Mouse (Mus musculus): ENCODE results near the gene Kri1.
A peak's percentile ranks its signal among the peaks of the same experiment; 100 is the strongest.
"Not testable (repeated sequence)": the region's sequence is repeated elsewhere in the genome, so short reads cannot be mapped to it uniquely, and the experiment has no call there.

The Kri1 gene

DNA sequence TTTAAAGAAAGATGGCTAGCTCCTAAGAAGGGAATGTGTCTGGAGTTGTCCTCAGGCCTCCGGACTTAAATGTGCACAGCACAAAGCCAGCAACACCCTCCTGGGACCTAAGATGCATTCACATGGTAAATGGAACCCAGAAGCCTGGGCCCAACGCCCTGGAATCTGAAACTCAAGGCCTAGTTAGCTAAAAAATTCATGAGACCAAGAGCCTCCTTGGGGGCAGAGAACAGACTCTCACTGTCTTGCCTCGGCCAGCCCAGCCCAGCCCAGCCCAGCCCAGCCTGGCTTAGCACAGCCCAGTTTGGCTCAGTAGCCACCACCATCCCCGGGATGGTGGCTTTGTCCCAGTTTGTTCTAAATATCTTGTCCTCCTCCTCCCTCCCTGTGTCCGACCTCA, 27.7 kb upstream of the Kri1 start:
- no peak for DNase-seq (ENCODE audit: low spot score in 2 of 2)

DNA sequence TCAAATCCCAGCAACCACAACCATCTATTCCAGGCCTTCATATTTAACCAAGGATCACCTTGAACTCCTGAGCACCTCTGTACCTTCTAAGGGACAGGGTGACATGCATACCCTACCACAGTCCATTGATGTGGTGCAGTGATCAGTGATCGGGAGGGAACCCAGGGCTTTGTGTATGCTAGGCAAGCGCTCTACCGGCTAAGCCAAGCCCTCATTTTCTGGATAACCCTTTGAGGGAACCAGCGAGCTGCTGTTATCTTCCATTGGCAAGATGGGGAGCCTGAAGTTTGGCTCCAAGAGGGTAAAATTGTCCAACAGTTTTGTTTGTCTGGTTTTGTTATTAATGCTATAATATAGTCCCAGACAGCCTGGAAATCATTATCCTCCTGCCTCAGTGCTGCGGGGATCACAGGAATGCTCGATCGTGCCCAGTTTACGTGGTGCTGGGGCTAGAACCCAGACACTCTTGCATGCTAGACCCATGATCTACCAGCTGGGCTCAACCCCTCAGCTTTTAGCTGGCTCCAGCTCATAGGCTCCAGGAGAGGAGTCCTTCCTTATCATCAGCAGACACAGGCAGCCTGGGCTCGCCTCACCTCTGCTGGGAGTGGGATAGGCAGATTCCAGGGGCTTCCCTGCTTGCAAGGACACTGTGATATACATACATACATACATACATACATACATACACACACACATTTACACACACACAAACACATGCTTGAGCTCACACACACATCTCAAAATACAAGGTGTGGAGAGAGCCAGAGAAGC, 26.8 kb upstream of the Kri1 start:
- DNase-seq (ENCODE audit: low spot score in 2 of 2) = no peak

DNA sequence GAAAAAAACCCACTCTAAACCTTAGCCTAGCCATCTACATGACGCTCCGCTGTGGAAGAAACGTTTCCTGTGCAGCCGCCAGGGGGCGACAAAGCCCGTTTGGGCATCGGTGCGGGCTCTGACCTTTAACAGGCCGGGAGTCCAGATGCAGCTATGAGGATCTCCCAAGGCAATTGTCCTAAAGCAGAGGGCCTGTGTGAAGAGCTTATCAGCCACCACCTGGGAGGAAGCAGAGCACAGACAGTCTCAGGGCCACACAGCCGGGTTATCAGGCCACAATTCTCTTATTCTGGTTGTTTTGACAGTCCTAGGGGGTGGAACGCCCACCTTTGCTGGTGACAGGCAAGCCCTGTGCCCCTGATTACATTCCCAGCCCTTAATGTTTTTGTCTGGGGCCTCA, 25.6 kb upstream of the Kri1 start:
- peak; percentile 70 to 82 for DNase-seq (ENCODE audit: low spot score in 2 of 2)

DNA sequence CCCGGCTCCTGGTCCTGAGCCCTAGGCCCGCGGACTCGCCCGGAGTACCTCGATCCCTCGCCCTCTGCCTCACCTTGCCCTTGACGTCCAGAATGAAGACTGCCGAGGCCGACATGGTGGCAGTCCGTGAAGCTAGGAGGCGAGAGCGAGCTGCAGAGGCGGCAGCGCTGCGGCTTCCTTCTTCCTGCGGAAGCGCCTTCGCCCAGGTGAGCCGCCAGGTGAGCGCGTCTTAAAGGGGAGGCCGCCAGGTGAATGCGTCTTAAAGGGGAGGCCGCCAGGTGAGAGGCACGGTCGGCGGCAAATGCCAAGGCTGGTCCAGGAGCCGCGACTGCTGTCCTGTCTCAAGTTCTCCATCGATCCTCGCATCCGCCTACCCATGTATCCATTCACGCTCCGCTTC, 24.4 kb upstream of the Kri1 start, which contains the start of gene Ap1m2:
Gene Ap1m2 (minus strand): TSS at position 204 of the 400 bp plus-strand sequence.
- no peak for DNase-seq (ENCODE audit: low spot score in 2 of 2)

DNA sequence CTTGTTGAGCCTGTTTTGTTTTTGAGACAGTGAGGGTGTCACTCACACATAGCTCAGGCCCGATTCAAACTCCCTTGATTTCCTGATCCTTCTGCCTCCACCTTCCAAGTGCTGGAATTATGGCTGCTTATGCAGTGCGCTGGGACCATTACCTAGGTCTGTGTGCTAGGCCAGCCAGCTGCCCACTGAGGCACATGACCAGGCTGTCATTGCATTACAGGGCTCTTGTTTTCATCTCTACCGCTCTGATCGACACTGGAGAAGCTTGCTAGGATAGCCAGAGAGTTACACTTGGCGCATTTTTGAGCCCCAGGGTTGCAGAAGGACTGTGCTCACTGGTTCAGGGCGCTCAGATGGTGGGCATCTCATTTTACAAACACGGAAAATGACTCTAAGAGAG, 23.9 kb upstream of the Kri1 start:
- no peak for DNase-seq (ENCODE audit: low spot score in 2 of 2)

DNA sequence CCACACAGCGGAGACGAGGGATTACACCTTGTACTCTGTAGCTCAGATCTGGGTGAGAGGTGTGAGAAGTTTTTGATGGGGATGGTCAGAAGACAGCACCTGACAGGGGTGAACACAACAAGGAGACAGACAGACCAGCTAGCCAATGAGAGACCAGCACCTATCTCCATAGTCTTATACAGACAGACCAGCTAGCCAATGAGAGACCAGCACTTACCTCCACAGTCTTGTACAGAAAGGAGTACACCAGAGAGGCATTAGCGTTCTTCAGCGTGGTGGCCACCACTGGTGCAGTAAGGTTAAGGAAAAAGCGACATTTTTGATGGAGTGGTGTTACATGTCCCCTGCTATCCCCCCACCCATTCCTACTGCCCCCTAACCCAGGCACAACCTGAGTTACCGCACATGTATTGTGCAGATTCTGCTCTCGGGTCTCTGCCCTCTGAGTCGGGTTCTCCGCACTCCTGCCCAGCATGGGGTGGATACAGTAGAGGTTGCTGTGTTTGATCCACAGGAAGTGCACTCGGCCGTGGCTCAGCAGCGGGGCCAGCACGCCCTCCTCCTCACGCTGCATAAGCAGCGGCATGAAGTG, 21.5 kb upstream of the Kri1 start:
- DNase-seq (ENCODE audit: low spot score in 2 of 2) = no peak

DNA sequence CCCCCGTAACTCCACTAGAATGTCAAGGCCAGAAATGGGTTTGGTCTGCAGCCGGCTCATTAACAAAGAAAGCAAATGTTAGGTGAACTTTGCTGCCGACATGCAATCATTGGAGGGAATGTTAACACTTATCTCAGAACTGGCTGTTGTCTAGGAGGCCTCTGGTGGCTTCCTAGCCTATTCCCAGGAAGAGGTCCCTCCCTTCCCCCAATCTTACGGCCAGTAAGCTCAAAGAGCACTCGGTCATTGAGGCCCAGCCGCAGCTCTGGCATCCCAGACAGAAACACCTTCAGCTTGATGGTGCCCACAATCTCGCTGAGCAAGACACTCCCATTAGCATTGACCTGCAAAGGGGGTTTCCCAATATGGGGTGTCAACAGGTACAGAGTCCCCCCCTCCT, 17.3 kb upstream of the Kri1 start:
- DNase-seq (ENCODE audit: low spot score in 2 of 2) = no peak

DNA sequence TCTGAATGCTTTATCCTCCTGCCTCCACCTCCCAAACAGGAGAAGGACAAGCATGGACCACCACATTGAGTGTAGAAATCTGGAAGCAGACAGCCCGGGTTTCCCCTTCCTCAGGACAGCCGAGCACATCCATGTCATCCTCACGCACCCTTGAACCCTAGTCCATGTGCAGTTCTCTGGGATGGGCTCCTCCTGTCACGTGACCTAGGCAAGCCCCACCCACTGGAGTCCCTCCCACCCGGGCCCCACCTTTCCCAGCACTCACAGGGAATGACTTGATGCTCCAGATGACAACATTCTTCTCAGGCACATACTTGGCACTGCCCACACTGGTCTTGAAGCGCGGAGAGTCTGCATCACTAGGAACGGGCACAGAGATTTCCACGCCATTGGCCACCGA, 11.2 kb upstream of the Kri1 start:
- DNase-seq (ENCODE audit: low spot score in 2 of 2) = no peak

DNA sequence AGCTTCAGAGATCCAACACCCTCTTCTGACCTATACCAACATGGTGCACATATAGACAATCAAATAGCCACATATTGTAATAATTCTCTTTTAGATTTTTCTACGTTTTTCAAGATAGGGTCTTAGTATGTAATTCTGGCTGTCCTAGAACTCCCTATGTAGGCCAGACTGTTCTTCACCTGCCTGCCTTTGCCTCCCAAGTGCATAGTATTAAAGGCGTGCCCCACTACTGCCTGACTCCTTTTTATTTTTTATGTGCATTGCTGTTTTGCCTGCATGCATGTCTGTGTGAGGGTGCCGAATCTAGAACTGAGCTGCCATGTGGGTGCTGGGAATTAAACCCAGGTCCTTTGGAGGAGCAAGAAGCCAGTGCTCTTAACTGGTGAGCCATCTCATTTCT, 4.5 kb upstream of the Kri1 start:
- DNase-seq (ENCODE audit: low spot score in 2 of 2) = no peak

DNA sequence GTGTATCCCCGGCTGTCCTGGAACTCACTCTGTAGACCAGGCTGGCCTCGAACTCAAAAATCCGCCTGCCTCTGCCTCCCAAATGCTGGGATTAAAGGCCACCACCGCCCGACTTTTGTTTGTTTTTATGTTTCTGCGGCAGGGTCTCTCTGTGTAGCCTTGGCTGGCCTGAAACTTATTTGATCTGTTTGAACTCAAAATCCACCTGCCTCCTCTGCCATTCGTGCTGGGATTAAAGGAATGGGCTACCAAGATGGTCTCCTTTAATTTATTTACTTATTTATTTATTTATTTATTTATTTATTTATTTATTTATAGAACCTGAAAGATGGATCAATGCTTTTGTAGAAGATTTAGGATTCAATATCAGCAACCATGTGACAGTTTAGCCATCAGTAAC, 4.1 kb upstream of the Kri1 start:
- not testable (repeated sequence) for DNase-seq (ENCODE audit: low spot score in 2 of 2)

DNA sequence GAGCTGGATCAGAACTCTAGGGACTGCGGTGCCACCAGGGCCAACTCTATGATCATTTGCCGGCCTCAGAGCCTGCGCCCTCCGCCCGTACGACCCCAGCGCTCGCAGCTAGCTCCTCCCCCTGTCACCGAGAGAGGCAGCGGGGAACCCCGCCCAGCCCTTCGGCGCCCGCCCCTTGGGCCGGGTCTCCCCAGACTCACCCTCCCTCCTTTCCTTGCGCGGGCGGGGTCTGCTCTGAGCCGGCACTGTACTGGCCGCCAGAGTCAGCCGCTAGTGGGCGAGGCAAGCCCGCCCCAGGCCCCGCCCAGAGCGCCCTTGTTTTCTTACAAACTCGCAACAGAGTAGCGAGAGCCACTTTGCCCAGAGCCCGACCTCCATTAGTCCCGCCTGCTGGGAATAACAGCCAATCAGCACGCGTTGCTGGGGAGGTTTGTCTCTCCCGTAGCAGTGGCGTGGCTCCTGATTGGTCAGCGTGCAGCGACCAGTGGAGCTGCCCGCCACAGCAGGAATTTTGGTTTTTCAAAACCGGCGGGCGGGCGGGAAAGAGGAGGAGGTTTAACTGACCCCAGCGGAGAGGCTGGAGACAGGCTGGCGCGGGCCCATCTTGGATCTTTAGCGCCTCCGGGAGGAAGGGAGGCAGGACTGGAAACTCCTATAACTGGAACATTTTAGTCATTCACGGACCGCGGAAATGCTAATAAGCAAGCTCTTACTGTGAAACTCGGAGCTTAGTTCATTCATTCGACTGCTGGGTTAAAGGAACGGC, 3.4 kb upstream of the Kri1 start, which contains the start of gene Cdkn2d:
Gene Cdkn2d (minus strand): TSS at position 386 of the 766 bp plus-strand sequence.
- peak; percentile 100 for DNase-seq (ENCODE audit: low spot score in 2 of 2)

DNA sequence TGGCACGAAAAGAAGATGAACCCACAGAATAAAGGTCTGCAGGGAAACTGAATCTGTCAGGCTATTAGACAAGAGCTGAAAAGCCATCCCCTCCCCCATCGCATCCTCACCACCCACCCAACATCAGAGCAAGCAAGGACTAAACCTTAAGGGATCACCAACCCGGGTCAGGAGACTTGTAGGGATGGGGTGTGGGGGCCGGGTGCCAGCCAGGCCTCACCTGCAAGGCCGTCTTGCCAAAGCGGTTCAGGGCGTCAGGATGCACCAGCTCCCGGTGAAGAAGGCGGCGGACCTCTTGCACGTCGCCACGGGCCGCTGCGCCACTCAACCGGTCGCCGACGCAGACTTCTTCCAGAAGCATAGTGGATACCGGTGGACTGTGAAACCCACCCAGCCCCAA, 2.8 kb upstream of the Kri1 start:
- DNase-seq (ENCODE audit: low spot score in 2 of 2) = no peak

DNA sequence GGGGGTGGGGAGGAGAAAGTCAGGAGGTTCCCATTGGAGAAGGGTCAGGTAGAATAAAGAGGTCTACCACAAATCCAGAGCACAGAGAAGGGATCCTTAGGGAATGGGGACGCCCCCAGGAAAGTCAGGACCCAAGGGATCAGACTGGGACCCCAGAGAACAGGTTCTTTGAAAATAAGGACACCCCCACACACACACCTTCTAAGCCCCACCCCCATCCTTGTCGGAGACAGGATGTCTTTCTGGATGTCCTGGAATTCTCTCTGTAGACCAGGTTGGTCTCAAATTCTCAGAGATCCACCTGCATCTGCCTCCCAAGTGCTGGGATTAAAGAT, 1.5 kb upstream of the Kri1 start:
- DNase-seq (ENCODE audit: low spot score in 2 of 2) = no peak

DNA sequence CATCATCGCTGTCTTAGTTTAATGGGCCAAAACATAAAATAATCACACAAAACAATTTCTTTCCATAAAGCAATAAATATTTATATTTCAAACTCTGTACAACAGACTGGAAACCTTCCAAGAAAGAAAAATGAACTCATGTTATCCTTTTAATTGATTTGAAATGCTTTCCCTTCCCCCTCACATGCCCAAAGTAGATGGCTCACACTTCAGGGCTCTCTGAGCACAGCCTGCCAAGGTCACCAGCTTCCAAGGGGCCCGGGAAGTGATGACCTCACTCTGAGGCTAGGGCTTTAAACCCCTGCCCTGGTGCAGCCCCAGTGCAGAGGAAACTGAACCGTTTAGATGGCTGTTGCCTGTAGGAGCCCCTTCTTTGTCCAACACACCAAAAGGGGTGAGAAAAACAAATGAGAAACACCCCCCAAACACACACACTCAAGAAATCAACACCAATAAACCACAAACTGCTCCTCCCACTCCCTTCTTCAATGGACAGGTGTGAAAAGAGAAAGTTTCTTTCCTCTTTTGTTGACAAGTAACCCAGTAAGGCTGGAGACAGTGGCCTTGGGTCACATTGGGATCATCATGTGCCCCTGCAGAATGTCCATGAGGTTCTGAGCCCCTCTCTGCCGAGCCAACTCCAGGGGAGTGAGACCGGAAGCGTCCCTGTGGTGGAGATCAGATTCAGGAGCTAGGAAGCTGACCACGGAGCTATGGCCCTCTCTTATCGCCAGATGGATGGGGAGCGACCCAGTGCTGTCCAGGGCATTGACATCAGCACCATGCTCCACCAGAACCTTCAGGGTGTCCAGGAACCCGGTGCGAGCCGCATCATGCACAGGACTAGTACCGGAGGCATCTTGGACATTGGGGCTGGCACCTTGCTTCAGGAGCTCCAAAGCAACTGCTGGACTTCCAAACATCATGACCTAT, 901 bp upstream of the Kri1 start:
- no peak for DNase-seq (ENCODE audit: low spot score in 2 of 2)

DNA sequence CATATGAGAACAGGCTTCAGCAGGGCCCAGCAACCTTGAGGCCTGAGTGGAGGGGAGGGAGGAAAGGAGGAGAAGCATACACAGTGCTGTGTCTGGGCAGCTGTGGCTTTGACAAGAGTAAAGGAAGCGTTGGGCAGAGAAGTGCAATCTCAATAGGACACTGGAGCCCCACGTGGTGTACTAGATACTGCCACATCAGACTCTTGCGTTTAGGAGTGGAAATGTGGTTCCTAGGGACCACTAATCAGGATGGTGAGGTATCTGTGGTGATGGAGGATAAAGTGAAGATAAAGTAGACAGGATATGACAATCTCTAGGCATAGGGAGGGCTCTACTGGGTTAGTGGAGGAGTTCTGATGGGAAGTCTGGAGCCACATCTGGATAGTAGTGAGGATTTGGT, 1.0 kb downstream of the Kri1 start:
- no peak for DNase-seq (ENCODE audit: low spot score in 2 of 2)

DNA sequence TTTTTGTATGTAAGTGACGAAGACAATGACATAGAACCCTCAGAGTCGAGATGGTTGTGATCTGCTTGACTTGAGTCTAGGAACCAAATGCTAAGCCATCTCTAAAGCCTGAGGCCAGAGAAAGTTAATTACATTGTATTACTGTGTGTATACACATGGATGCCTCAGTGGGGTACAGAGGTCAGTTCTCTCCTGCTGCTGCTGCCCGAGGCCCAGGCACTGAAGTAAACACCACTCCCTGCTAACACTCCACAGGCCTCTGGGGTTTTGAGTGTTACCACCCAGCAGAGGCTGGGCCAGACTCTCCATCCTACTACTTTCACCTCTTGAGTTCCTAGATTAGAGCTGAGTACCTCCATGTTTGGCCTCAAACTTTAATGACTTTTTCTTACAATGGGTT, 3.8 kb downstream of the Kri1 start:
- DNase-seq (ENCODE audit: low spot score in 2 of 2) = no peak

DNA sequence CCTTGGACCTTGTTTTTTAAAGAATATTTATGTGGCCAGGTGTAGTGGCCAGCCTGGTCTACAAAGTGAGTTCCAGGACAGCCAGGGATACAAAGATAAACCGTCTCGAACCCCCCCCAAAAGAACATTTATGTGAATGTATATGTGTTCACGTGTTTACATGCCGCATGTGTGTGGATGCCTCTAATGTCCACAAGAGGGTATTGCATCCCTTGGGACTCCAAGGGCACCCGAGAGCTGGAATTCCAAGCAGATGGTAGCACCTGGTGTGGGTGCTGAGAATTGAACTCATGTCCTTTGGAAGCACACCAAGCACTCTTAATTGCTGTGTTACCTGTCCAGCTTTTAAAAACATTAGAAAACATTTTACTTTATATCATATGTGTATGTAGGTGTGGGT, 4.2 kb downstream of the Kri1 start:
- no peak for DNase-seq (ENCODE audit: low spot score in 2 of 2)

DNA sequence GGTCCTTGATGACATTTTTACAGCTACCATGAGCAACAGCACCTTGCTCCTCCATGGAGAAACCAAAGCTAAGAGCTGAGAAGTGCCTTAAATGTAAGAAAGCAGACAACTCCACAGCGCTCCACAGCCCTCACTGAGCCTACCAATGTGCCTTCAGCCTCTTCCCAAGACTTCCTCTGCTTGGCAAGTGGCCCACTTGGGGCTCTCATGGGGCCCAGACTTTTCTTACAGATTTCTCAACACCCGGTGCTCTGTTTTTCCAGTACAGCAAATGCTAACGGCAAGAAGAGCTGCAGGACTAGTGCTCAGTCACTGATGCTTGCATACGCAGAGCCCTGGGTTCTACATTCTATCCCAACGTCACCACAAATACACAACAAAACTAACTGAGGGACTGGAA, 10.0 kb downstream of the Kri1 start:
- no peak for DNase-seq (ENCODE audit: low spot score in 2 of 2)

DNA sequence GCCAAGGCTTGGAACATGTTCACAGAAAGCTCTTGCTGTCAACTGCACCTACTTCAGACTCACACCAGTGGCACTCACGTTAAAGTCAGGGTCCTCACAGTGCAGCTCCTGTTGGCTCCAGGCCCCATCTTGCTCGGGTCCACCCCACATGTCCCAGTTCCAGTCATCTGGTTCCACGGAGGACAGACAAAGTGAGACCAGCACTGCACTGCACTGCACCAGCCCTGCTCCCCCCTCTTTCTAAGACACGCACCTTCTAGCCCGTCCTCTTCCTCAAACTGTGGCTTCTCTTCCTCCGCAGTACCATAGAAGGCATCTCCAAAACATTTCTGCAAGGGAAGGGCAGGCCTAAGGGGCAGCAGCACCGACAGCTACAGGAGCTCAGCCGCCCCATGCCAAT, 11.5 kb downstream of the Kri1 start:
- DNase-seq (ENCODE audit: low spot score in 2 of 2) = no peak

DNA sequence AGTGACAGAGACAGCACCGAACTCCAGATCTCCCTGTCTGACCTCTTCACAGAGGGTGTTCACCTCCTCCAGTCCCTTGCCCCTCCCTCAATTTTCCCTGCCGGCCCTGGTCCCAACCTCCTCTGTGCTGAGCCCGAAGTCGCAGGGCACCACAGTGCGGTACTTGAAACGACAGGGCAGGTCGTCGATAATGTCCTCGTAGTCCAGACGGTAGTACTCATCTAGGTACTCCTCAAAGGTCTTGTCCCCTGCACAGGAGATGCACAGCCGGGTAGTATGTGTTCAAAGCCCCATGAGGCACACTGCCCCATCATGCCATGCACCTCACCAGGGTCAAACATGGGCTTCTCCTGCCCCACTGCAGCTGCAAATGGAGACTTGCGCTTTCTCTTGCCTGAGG, 12.0 kb downstream of the Kri1 start:
- no peak for DNase-seq (ENCODE audit: low spot score in 2 of 2)

DNA sequence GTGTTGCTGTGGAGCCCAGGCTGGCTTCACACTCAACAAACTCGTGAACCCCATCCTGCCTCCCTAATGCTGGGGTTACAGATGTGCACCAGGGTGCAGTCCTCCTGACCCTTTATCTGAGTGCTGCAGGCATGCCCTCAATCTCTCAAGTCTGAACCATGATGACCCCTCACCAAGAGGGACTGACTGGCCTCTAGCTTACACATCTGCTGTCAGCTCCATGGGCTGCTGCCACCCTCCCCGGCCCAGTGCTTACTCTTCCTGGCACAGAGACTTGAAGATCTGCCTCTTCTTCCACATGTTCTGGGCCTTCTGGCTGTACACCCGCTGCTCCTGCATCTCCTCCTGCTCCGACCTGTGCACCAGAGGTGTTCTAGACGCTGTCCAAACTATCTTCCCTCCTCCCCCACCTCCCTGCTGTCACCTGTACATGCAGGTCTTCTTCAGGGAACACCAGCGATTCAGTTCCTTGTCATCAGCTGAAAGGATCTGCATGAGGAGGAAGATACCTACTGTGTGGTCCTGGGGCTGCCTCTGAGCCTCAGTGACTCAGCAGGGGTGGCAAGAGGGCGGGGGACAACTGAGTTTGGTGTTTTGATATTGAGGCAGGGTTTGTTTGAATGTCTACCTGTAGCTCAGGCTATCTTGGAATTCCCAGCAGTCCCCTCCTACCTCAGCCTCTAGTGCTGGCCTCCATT, 12.6 kb downstream of the Kri1 start:
- DNase-seq (ENCODE audit: low spot score in 2 of 2) = no peak
